Mouse (Mus musculus) ES-E14 (cell line): ENCODE measurements around the gene Cuta.
"Not testable (repeated sequence)": the region's sequence is repeated elsewhere in the genome, so short reads cannot be mapped to it uniquely, and the experiment has no call there.

Experiments
- ZC3H11A ChIP-seq: IDR thresholded peaks from 2 replicates; pipeline ENCODE4 v1.6.1; 2012; ENCODE audit warnings: low read depth, mild to moderate bottlenecking, inconsistent platforms, low read length, borderline replicate concordance
- ZNF384 ChIP-seq: IDR thresholded peaks from 2 replicates; pipeline ENCODE4 v1.6.1; 2012; ENCODE audit warnings: low read depth, low read length, inconsistent platforms

DNA sequence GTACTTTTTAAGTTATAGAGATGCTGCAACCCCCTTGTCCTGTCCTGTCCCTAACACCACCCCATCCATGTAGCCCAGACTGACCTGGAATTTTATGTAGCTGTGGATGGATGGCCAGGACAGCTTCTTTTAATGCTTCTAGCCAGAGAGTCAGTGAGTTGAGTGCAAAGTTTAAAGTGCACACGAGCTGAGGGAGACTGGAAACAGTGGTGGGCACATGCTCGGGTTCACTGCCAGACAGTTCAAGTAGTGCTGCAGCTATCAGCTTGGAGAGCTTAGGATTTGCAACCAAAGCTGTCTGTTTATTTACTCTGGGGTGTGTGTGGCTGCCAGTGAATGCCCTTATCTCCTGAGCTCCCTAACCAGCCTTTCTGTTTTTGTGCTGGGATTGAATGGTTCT lies 19.9 kb downstream of the Cuta start:
- TF ChIP-seq ZC3H11A, ZNF384: not testable (repeated sequence)
